Mouse (Mus musculus) kidney, adult 2 months (tissue): ENCODE data around the gene Ttll5. TPM values are rescaled to one million over a fixed set of nuclear protein-coding genes. Genes with fewer than 3 reads are reported as not detected.

Experiments
- DNase-seq: peaks from one replicate; pipeline ENCODE4 v3.0.0; 2021
- H3K27ac ChIP-seq: fragments of 200-500 bp; 2 replicates; pipeline ENCODE4 v1.5.1; 2012; ENCODE audit warnings: low read depth, low read length, control low read depth, inconsistent platforms; ENCODE audit not compliant: insufficient read depth
- H3K27me3 ChIP-seq: fragments of 200-500 bp; replicated peaks from 2 replicates; pipeline ENCODE4 v1.6.1; 2012; ENCODE audit warnings: mild to moderate bottlenecking, moderate library complexity, low read length, inconsistent platforms; ENCODE audit not compliant: control insufficient read depth, insufficient read depth
- H3K36me3 ChIP-seq: fragments of 200-500 bp; 2 replicates; pipeline ENCODE4 v1.6.1; 2012; ENCODE audit warnings: mild to moderate bottlenecking, moderate library complexity, low read length, inconsistent platforms; ENCODE audit not compliant: control insufficient read depth, insufficient read depth
- H3K4me1 ChIP-seq: fragments of 200-500 bp; 2 replicates; pipeline ENCODE4 v1.6.1; 2011; ENCODE audit warnings: low read length; ENCODE audit not compliant: control insufficient read depth, insufficient read depth
- H3K4me3 ChIP-seq: fragments of 200-500 bp; 2 replicates; pipeline ENCODE4 v1.5.1; 2011; ENCODE audit warnings: mild to moderate bottlenecking, low read depth, low read length, control low read depth; ENCODE audit not compliant: insufficient read depth
- CTCF ChIP-seq: fragments of 200-500 bp; conservative IDR thresholded peaks from 2 replicates; pipeline ENCODE4 v1.5.1; 2011; ENCODE audit warnings: low read depth, mild to moderate bottlenecking, control low read depth, low read length, moderate library complexity, mixed read lengths; ENCODE audit not compliant: insufficient read depth, insufficient read length
- POLR2A ChIP-seq: fragments of 200-500 bp; IDR thresholded peaks from one replicate; pipeline ENCODE4 v1.6.1; 2011; ENCODE audit warnings: low read depth, low read length, control low read depth
- WGBS: fragments of 180-500 bp; shearing (Covaris S2); methylation state at CpG from one replicate; pipeline ENCODE4 v1.1.7; 2018; 5-methylcytosine and 5-hydroxymethylcytosine counted together
- polyA plus RNA-seq: library from polyadenylated mRNA; depleted of rRNA; stranded (reverse); fragments of >200 nt; gene quantifications from 2 replicates; pipeline ENCODE4 v1.2.3, GENCODE M21; 2012

Ttll5 gene
- polyA plus RNA-seq, 1 experiment = 12.9 TPM

GRCm38 (mm10) chr12:85974030-85974429, 149.6 kb downstream of the Ttll5 start:
- H3K36me3 ChIP-seq = no peaks in the 10 kb centered on the region
- 43% methylated on average over 4 of the region's 4 CpGs for WGBS
- DNase-seq = no peak
- no peaks in the 10 kb centered on the region for H3K27me3 ChIP-seq
- H3K4me1 ChIP-seq = no peaks in the 10 kb centered on the region; the same call in 1 of the 2 replicates
- H3K27ac ChIP-seq = peak overlapping the region; percentile 49; the same call in 1 of the 2 replicates
- TF ChIP-seq POLR2A (no peak), CTCF (no peak)
- no peak overlapping the region for H3K4me3 ChIP-seq

- Histone ChIP-seq H3K27me3 (no peaks in the 10 kb centered on the region), H3K4me1 (no peaks in the 10 kb centered on the region), H3K27ac (no peak overlapping the region), H3K36me3 (no peaks in the 10 kb centered on the region), H3K4me3 (no peak overlapping the region)
- WGBS = 85% methylated on average over 5 of the region's 5 CpGs
- no peak for TF ChIP-seq CTCF
- no peak for TF ChIP-seq POLR2A
- no peak for DNase-seq
Observed at GRCm38 (mm10) chr12:85979996-85980395, 155.5 kb downstream of the Ttll5 start.

GRCm38 (mm10) chr12:85985524-85985923, 161.1 kb downstream of the Ttll5 start:
- TF ChIP-seq POLR2A (no peak), CTCF (no peak)
- WGBS = 41% methylated on average over 4 of the region's 4 CpGs
- no peak overlapping the region for H3K27ac ChIP-seq

GRCm38 (mm10) chr12:85986024-85986423, 161.6 kb downstream of the Ttll5 start:
- Histone ChIP-seq H3K27me3 (no peaks in the 10 kb centered on the region), H3K27ac (no peak overlapping the region), H3K4me1 (peaks cover 8% of the 10 kb centered on the region), H3K36me3 (no peaks in the 10 kb centered on the region), H3K4me3 (no peak overlapping the region)
- no peak for TF ChIP-seq POLR2A
- TF ChIP-seq CTCF = no peak
- no peak for DNase-seq
- 83% methylated on average over 7 of the region's 7 CpGs for WGBS

More at GRCm38 (mm10) chr12:85985524-85985923, 161.1 kb downstream of the Ttll5 start:
- Histone ChIP-seq H3K27me3 (no peaks in the 10 kb centered on the region), H3K4me1 (peaks cover 8% of the 10 kb centered on the region), H3K4me3 (no peak overlapping the region), H3K36me3 (no peaks in the 10 kb centered on the region)
- DNase-seq = no peak

- peak; percentile 37 for DNase-seq
- Histone ChIP-seq H3K27me3 (no peaks in the 10 kb centered on the region), H3K36me3 (no peaks in the 10 kb centered on the region), H3K27ac (no peak overlapping the region), H3K4me1 (peaks cover 8% of the 10 kb centered on the region), H3K4me3 (no peak overlapping the region)
- TF ChIP-seq POLR2A (no peak), CTCF (no peak)
- WGBS = 52% methylated on average over 13 of the region's 13 CpGs
Observed at GRCm38 (mm10) chr12:85986540-85987443, 162.3 kb downstream of the Ttll5 start.

- no peak for TF ChIP-seq CTCF
- Histone ChIP-seq H3K27ac (no peak overlapping the region), H3K4me3 (no peak overlapping the region), H3K4me1 (peaks cover 8% of the 10 kb centered on the region), H3K36me3 (no peaks in the 10 kb centered on the region), H3K27me3 (no peaks in the 10 kb centered on the region)
- no peak for DNase-seq
- 75% methylated on average over 5 of the region's 5 CpGs for WGBS
Observed at GRCm38 (mm10) chr12:85987444-85987889, 163.0 kb downstream of the Ttll5 start.

- no peak overlapping the region for H3K4me3 ChIP-seq
- no peaks in the 10 kb centered on the region for H3K36me3 ChIP-seq
- TF ChIP-seq POLR2A = no peak
- TF ChIP-seq CTCF = no peak
- no peaks in the 10 kb centered on the region for H3K27me3 ChIP-seq
- WGBS = 90% methylated on average over 4 of the region's 4 CpGs
- no peak for DNase-seq
- H3K4me1 ChIP-seq = peaks cover 8% of the 10 kb centered on the region
- no peak overlapping the region for H3K27ac ChIP-seq
Observed at GRCm38 (mm10) chr12:85988121-85988520, 163.7 kb downstream of the Ttll5 start.
